Mouse (Mus musculus): ENCODE measurements at regions not wholly inside any gene's neighbourhood (a gene's known extent, or its start where the extent isn't known, plus 50 kb on each side); places are given as distances from the start of the nearest gene placed in this dataset.

DNA sequence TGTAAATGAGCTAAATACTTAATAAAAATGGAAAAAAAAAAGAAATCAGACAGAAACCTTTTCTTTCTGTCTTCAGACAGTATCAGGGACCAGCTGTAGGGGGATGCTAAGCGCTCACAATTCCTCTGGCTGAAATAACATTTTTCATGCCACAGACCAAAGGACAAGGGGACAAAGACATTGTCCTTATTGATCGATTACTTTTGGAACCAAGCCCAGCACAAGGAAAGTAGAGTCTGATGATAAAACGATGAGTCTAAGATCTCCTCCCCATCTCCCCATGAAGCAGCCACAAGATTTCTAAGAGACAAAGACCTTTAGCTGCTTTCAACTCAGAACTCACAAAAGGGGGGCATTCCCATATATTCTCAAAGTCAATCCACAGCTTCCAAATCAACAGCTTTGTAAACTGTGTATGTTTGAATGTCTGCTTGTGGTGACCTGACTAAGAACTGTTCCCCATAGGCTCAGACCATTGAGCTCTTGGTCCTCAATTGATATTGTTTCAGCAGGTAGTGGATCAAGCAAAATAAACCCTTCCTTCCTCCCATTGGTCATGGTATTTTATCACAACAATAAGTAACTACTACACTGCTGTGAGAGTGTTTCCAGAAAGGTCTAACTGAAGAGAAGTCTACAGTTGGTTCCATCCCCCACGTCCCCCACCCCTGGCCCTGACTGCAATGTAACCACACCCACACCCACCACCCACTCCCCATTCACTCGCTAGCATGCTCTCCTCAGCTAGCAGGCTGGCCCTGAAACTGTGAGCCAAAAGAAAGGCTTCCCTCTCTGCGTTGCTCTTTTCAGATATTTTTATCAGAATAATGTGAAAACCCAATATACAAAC lies 331.4 kb upstream of the Spred2 start:
- no peak for DNase-seq (ENCODE audit: low spot score in 2 of 2)

DNA sequence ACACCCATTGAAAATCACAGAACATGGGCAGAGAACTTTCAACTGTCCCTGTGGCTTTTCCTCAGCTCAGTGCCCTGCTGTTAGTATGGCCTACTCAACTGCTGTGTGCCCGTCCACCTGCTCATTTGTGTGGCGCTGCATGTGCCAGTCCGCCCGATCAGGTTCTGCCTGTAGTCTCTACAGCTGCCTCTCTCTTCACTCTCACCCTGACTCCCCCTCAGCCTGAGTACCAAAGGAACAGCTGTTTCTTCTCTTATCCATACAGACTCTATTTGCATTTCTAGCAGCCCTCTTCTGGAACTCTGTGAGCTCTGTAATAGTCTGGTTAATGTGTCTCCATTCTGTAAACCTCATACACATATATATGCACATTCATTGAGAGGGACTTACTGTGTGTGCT lies 329.1 kb upstream of the Spred2 start:
- no peak for DNase-seq (ENCODE audit: low spot score in 2 of 2)

DNA sequence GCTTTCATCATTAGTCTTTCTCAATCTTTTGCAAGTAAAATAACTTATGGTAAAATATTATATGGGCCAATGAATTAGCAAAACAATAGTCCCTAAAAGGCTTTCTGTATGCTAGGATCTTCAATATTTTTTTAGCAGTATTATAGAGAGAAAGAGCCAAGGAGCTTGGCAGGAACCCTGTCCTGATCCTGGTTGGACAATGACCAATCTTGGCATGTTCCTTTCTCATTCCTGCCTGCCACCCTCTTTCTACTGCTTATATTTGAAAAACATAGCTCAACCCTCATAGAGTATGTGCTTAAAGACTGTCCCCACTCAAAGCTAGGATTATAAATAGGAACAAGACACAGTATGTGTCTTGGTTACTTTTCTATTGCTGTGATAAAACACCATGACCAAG lies 327.8 kb upstream of the Spred2 start:
- DNase-seq (ENCODE audit: low spot score in 2 of 2), result no peak

DNA sequence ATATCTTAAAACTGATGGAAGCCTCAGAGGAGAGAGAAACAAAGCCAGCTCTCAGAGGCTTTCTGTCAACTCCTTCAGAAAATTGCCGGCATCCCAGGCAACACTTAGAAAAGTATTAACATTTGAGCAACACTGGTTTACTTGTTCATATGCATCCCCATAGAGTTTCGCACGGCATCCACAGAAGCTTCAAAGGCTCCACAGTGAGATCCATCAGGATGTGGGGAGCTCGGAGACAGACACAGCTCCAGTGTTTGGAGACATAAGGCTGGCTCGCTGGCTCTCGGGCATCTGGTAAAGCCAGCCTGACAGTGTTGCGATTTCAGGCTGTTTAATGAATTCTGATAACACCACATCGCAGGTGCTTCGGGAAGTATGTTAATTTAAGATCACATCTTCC lies 324.7 kb upstream of the Spred2 start:
- DNase-seq (ENCODE audit: low spot score in 2 of 2), result no peak

DNA sequence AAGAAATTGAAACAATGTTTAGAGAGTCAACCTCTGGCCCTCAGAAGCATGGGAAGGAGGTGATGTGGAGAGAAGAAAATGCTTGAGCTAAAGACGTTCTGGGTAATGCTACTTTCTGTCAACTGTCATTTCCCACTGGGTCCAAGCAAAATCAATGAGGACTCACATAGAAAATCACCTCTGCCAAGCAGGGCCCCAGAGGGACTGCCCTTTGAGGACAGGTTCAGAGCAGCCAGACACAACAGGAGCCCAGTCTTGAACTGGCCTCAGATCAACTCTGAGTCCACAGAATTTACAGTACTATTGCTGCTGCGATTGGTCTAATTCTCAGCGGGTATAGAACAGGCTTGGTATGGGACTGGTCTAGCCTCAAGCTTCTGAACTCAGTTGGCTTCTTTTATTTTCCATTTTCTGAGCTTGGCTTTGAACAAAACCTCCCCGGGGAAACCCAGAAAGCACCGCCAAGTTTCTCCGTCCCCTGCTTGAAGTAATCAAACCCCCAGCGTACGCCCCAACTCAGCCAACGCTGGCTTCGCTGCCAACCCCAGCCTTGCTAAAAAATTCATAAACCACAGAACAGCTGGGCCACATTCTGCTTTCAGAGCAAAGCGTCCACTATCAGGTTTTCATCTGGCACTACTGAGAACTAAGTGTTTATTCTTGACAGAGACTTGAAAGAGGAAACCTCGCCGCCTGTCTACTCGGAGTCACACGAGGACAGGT lies 322.8 kb upstream of the Spred2 start:
- DNase-seq (ENCODE audit: low spot score in 2 of 2), result no peak

DNA sequence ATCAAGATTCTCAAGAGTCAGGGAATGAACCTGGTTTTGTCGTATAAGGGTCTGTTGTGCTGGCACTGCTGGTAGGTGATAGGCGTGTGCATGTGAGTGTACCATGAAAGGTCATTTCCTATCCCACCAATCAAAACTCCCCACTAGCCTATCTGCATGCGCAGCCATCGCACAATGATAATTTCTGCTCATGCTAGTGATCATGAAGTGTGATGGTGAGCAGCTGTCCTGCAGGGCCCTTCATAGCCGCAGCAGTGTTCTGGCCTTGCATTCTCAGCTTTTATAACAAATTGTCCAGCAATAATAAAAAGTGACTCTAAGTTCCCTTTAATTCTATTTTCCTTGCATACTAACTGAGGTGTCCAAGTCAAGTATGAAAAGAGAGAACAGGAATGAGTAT lies 321.7 kb upstream of the Spred2 start:
- no peak for DNase-seq (ENCODE audit: low spot score in 2 of 2)

DNA sequence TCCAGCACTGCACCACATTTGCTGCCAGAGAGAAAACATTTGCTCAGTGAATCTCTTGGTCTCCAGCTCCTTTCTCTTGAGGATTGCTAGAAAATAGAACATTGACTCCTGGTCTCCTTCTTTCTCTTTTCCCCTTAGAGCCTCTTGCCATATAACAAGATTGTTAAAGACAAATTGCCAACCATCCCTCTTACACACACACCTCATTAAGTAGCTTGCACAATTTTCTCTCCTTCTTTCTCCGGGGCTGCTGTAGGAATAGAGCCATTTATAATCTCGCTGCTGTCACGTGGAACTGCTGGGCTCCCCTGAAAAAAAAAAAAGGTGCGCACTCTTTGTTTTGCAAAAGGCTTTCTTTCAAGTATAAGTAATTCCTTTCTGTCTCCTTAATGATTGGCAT lies 318.6 kb upstream of the Spred2 start:
- no peak for DNase-seq (ENCODE audit: low spot score in 2 of 2)

DNA sequence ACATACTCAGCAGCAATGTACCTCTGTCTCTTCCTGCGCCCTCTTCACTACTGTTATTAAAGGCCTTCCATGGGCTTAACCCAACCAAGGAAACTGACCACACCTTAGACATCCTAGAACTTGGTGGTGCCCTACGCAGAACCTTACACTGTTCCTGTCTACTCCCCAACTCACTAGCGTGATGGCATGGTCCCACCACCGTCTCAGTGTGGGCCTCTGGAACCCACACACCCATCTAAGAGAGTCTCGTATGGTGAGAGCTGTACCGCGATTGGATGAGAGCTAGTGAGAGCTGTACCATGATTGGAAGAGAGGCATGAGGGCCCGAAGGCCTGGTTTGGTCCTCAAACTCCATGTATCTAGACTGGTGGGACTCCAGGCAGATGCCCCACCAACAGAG lies 317.2 kb upstream of the Spred2 start:
- no peak for DNase-seq (ENCODE audit: low spot score in 2 of 2)

DNA sequence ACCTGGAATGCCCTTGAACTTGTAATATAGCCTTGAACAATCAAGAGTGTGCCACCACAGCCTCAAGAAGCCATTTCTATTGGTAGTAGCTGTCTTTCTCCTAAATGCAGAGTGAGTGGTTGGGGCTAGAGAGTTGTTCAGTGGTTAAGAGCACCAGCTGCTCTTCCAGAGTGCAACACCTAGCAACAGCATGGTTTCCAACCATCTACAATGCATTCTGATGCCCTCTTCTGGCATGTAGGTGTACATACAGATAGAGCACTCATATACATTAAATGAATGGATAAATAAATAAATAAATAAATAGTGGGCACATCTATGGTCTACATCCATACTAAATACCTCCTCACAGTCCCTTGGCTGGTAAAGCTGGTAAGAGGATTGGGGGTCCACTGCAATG lies 316.2 kb upstream of the Spred2 start:
- DNase-seq (ENCODE audit: low spot score in 2 of 2), result no peak

DNA sequence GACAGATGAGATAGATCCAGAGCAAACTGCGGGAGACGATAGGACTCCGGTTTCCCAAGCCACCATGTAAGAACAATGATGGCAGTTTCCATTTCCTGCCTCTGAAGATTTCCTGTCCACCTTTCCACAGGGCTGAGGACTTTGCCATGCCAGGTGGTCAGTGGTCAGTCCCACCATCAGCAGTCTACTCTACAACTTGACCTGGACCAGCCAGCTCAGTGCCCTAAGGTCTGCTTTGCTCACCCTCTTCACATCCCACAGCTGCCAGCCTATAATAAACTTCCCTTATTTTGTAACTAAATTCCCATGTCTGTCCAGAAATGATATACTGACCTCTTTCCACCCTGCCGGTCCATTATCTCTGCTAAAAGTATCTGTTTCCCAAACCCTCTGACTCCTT lies 315.7 kb upstream of the Spred2 start:
- DNase-seq (ENCODE audit: low spot score in 2 of 2), result no peak

DNA sequence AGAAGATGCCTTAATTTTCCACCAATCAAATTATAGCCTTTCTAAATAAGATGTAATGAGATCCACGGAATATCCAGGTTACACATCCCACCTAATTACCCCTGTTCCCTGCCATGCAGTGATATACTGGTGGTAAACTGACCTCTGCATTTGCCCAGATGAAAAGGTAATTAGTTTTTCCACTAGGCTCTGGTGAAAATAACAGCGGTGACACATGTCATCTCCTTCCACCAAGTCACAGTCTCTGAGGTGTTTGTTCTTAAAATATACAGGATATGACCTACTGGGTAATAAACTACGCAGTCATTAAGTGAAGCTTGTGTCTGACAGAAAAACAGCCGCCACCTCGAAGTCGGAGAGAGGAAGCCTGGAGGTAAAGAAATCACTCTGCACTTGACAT lies 313.6 kb upstream of the Spred2 start:
- DNase-seq (ENCODE audit: low spot score in 2 of 2), result no peak

DNA sequence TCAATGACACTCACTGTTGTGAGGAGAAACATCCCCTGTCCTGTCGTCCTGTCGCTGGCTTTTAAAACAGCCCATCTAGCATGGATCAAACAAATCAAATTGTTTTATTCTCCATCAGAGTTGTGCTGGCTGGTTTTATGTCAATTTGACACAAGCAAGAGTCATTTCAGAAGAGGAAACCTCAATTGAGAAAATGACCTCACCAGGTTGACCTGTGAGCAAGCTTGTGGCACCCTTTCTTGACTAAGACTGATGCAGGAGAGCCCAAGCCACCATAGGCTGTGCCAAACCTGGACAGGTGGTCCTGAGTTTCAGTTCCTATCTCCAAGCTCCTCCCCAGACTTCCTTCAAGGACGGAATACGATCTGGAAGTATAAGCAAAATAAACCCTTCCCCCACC lies 313.0 kb upstream of the Spred2 start:
- DNase-seq (ENCODE audit: low spot score in 2 of 2), result no peak

DNA sequence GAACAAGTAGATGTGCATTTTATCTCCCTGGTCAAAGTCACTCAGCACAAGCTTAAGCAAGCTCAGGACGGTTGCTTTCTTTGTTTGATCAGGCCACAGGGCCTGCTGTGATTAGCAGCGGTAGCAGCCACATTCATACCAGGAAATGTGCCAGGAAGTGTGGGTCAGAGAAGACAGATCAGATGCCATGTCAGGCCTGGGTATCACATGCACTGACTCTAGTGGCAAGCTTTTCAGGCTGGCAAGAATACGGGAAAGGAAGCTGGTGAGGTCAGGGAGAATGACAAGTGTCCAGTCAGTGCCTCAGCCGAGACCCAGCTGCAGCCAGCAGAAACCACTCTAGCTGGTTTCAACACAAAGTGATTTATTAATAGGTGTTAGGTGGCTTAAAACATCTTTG lies 307.7 kb upstream of the Spred2 start:
- no peak for DNase-seq (ENCODE audit: low spot score in 2 of 2)

DNA sequence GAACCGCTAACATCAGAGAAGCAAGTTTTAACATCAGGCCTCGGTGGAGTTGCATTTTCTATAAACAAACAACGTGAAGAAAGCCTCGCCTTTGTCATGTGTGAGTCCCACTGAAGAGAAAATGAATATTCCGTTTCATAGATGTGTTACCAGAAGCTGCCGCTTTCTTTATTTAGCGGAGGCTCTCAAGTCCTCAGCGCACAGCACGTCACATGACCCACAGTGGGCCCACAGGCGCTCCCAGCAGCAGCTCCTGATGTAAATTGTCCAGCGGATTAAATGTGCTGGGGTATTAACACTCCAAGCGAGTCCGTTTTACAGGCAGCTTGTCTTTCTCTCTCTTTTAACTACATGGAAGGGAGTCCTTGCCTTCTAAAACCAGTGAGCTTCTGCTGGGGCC lies 304.7 kb upstream of the Spred2 start:
- no peak for DNase-seq (ENCODE audit: low spot score in 2 of 2)

DNA sequence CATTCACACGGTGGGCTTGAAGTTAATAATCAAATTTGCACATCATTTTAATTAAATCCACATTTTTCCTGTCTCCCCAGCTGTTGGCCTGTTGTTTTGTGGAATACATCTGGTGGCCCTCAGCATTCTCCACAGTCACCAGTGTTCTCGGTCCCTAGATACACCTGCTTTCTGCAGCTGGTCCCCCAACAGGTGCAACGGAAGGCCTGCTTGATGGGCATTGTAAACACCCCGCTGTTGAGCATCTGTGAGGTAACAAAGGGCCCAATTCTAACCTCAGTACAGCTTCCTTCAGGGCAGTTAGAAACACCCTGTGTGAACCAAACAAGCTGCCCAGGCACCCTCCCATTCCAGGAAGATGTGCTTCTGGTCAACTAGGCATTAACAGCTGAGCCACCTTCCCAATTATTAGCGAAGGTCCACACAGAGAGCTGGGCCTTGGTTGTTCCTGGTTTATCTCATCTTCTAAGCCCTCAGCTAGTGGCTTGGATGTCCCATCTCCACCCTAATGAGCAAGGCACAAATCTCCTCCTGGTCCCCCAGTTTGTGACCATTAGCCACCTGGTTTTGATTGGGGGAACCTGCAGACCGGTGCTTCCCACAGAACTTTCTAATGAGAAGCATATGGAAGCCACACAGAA lies 293.0 kb upstream of the Spred2 start:
- no peak for DNase-seq (ENCODE audit: low spot score in 2 of 2)

DNA sequence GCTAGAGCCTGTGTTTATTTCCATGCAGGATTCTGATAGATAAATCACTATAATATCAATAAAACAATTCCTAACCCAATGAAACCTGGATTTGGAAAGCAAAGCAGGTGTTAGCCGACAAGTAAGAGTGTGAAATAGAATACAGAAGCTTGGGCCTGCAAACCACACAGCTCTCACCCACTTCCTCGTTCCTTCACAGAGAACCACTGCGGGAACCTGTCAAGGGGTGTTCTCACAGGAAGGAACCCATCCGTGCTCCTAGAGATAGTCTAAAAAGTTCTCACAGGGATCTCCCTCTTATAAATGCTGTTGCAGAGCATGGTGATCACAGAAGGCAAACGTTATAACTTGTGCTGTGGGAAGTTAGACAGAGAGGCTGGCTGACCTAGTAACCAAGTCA lies 291.7 kb upstream of the Spred2 start:
- no peak for DNase-seq (ENCODE audit: low spot score in 2 of 2)

DNA sequence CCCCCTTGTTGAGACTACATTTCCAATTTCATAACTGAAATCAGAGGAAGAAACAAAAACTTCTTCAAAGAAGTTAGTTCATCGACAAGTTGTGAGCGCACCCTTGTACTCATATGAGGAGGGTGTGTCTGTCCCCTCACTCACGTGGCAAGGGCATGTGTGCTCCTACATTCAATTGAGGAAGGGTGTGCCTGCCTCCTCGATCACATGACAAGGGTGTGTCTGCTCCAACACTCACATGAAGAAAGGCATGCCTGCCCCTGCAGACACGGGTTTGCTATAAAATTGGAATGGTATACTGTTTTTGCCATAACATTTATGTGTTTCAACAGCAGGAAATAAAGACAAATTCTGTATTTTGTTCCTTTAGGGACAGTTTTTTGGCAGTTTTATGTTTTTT lies 290.6 kb upstream of the Spred2 start:
- DNase-seq (ENCODE audit: low spot score in 2 of 2), result no peak

DNA sequence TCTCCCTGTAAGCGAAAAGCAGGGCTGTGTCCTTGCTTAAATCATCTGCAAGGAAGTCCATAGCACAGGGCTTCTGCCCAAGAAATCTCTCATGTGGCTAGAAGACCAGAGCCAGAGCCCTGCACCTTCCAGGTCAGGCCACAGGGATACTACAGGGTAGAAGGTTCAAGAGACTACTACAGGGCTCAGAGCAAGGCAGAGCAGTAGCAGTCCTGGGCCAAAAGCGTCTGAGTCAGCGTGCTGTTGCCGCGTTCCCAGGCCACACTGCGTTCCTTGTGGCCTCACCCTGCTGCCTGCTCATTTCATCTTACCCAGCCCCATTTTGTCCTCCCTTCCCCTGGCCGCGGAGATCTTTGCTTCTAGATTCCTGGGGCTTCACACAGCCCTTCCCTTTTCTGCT lies 283.0 kb upstream of the Spred2 start:
- no peak for DNase-seq (ENCODE audit: low spot score in 2 of 2)

DNA sequence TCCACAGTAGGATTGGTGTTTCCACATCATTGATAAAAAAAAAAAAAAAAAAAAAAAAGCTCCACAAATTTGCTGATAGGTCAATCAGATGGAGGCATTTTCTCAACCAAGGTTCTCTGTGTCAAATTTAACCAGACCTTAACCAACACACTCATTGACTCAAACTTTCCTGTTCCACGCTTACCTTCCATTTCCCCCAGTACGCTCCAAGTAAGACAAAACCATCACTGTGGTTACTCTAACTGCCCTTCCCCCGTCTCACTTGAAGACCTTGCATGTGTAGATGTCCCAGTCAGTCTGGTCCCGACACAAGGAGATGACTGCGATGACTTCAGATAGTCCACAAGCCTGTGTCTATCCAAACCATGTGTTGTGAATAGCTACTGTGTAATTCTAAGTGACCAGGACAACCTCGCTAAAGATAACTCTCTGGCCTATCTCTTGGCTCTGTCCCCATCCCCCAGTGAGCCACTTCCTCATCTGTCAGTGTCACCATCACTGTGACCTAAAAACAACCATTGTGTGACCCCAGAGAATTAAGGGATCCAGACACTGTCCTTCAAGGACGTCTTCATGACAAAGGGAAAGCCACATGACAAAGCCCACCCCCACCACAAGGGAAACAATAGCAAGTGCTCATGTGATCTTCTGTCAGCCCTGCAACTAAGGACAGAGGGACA lies 279.9 kb upstream of the Spred2 start:
- no peak for DNase-seq (ENCODE audit: low spot score in 2 of 2)

DNA sequence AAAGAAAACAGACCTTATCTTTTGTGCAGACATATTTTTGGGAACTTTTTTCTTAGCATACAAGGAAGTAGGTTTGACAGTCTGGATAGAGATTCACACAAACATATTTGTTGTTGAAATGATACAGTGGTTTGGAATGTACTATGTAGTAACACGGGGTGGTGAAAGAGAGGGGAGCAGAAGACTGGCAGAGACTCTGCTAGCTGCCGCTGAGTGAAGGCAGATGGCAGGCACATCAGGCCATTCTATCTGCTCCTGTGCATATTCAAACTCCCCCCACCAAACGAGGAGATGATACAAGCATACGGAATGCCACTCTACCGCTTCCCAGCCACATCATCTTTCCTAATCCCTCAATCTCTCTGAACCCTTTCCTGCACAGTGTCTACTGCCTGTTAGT lies 279.1 kb upstream of the Spred2 start:
- DNase-seq (ENCODE audit: low spot score in 2 of 2), result no peak

DNA sequence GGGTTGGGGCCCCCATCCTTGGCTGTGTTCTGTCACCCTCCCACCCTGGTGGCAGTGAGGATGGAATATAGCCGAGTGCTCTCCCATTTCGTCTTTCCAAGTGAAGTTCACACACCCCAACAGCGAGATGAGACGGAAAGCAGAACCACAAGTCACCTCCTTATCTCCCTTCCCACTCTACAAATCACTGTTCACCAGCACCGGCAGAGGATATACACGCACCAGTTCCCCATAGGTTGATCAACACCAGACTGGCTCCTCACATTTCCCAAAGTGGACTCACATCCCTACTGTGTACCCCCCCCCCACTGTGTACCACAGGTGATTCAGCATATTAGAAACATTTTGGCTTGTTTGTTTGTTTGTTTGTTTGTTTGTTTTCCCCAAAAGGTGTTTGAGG lies 272.7 kb upstream of the Spred2 start:
- DNase-seq (ENCODE audit: low spot score in 2 of 2), result no peak

DNA sequence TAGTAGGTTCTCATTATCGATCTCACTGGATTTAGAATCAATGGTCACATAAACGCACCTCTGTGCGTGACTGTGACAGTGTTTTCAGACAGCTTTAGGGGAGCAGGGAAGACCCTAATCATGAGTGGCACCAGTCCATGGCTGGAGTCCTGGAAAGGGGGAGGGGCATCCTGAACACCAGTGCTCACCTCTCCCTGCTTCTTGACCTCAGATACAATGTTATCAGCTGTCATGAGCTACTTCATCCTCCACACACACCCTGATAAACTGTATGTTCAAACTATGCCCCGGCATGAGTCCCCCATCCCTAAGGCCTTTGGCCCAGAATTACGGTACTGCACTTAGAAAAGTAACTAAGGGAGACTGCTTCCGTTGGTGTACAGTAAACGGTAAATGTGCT lies 272.2 kb upstream of the Spred2 start:
- DNase-seq (ENCODE audit: low spot score in 2 of 2), result no peak
